Mouse (Mus musculus): ENCODE results near the gene Pmp22.

DNA sequence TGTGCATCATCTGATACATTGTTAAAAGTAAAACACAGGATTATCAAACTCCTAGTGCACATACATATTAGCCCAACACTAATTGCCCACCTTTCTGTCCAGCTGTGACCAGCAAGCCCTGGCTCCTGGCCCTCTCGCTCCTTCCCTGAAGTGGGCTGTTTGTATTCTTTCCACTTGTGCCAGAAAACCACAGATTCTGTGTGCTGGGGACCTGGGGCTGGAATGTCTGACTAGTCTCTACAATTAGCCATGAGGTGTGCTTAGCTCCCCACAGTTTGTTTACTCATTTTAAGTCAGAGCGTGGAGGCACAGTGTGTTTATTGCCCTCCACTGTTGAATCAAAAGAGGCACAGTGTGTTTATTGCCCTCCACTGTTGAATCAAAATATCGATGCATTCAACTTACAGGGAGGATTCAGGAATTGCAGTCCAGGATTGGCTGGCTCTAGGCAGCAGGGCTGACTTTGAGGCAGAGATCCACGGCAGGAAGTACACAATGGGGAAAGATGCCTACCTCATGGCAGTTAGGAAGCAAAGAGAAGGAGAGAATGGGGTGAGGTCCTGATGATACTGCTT is 5.9 kb upstream of the Pmp22 start:
- TF ChIP-seq POLR2A (IDR thresholded peaks at IDR 0.05; ENCODE audit: borderline replicate concordance, extremely low read depth, insufficient read depth, insufficient read length, poor library complexity, severe bottlenecking) (no peak), CTCF (IDR thresholded peaks at IDR 0.05; ENCODE audit: borderline replicate concordance, extremely low read depth, insufficient read depth, insufficient read length) (no peak)
